Mouse (Mus musculus): Measurements from ENCODE around the gene Nqo2. TPM values are rescaled to one million over a fixed set of nuclear protein-coding genes. Genes with fewer than 3 reads are reported as not detected.

The Nqo2 gene
- total RNA-seq, 1 experiment = 12.2 TPM

DNA sequence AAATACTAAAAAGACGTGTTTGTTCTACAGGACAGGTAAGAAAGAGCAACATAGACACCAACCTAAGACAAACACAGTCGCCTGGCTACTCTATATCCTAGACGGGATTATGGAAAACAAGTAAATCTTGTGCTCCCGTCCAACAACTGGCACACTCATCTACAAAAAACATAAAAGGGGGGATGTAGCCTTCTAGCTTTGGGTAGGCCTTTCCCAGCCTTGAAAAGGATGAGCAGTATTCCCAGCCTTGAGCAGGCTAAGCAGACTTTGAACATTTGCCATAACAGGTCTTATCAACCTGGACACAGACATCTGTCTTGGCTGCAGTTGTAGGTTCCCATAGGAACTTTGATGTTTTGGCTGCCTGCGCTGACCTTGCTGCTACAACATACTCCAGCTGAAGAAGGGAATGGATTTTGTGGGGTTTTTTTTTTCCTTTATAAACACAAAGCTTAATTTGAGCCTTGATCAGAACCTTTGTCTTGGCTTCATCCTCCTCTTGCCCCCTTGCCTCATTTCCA is 23.1 kb upstream of the Nqo2 start:
- H3K4me3 ChIP-seq (ENCODE audit: insufficient read depth in 1 of 2, low read depth in 1 of 2, low read length in 2 of 2, poor library complexity in 1 of 2, severe bottlenecking in 1 of 2) = no peak overlapping the region
- H3K36me3 ChIP-seq (ENCODE audit: control insufficient read depth, insufficient read depth, low read length, poor library complexity, severe bottlenecking) = no peaks in the 10 kb centered on the region
- H3K4me1 ChIP-seq (ENCODE audit: control insufficient read depth in 2 of 2, insufficient read depth in 2 of 2, low read length in 2 of 2, poor library complexity in 1 of 2) = no peaks in the 10 kb centered on the region
- no peak for DNase-seq (ENCODE audit: low read depth, low spot score)
- no peak overlapping the region for H3K27ac ChIP-seq (ENCODE audit: insufficient read depth, low read depth, low read length, poor library complexity, severe bottlenecking)
- no peaks in the 10 kb centered on the region for H3K9me3 ChIP-seq (ENCODE audit: control insufficient read depth, insufficient read depth, low read depth, low read length)
- TF ChIP-seq ZC3H11A (IDR thresholded peaks at IDR 0.05; ENCODE audit: borderline replicate concordance, low read depth, low read length) (no peak), HCFC1 (IDR thresholded peaks at IDR 0.05; ENCODE audit: borderline replicate concordance, insufficient read depth, low read length) (no peak), CHD2 (IDR thresholded peaks at IDR 0.05; ENCODE audit: low read depth, low read length) (no peak), ZNF384 (IDR thresholded peaks at IDR 0.05; ENCODE audit: low read depth, low read length) (no peak), MAFK (IDR thresholded peaks at IDR 0.05; ENCODE audit: insufficient read depth, low read depth, low read length) (no peak)
- in situ Hi-C loops (cut with MboI; ENCODE audit: low sequenced_read_pairs in 2 of 2, unreplicated experiment in 2 of 2) = no loop called here
- no peak overlapping the region for H3K9ac ChIP-seq (ENCODE audit: insufficient read depth, low read depth, low read length, poor library complexity, severe bottlenecking)

DNA sequence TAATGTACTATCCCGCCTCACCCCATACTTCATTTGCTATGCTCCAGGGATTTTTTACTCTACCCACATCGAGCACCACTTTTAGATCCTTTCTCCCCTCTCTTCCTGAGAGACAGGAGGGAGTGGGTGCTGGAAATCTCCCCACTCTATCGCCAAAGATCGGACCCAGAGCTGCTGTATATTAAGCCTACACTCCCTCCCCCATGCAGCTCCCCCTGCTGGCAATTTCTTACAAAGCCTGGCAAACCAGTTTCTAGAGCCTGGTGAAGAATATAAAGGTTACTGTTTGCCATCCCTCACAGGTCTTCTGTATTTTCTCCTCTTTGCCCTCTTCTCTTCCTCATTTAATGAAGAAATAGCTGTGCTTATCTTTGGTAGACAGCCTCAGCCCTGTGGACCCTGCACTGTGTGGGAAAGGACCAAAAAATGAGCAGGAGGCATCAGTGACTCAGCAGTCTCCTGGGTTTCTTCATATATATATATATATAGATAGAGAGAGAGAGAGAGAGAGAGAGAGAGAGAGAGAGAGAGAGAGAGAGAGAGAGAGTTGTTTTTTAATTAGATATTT is 22.2 kb upstream of the Nqo2 start:
- no peak for DNase-seq (ENCODE audit: low read depth, low spot score)
- in situ Hi-C loops (cut with MboI; ENCODE audit: low sequenced_read_pairs in 2 of 2, unreplicated experiment in 2 of 2) = no loop called here
- Histone ChIP-seq H3K4me3 (ENCODE audit: insufficient read depth in 1 of 2, low read depth in 1 of 2, low read length in 2 of 2, poor library complexity in 1 of 2, severe bottlenecking in 1 of 2) (no peak overlapping the region), H3K4me1 (ENCODE audit: control insufficient read depth in 2 of 2, insufficient read depth in 2 of 2, low read length in 2 of 2, poor library complexity in 1 of 2) (no peaks in the 10 kb centered on the region), H3K36me3 (ENCODE audit: control insufficient read depth, insufficient read depth, low read length, poor library complexity, severe bottlenecking) (no peaks in the 10 kb centered on the region), H3K27ac (ENCODE audit: insufficient read depth, low read depth, low read length, poor library complexity, severe bottlenecking) (no peak overlapping the region), H3K9me3 (ENCODE audit: control insufficient read depth, insufficient read depth, low read depth, low read length) (no peaks in the 10 kb centered on the region), H3K9ac (ENCODE audit: insufficient read depth, low read depth, low read length, poor library complexity, severe bottlenecking) (no peak overlapping the region)
- TF ChIP-seq ZNF384 (IDR thresholded peaks at IDR 0.05; ENCODE audit: low read depth, low read length) = no peak
- no peak for TF ChIP-seq HCFC1 (IDR thresholded peaks at IDR 0.05; ENCODE audit: borderline replicate concordance, insufficient read depth, low read length)
- TF ChIP-seq CHD2 (IDR thresholded peaks at IDR 0.05; ENCODE audit: low read depth, low read length) = no peak
- TF ChIP-seq MAFK (IDR thresholded peaks at IDR 0.05; ENCODE audit: insufficient read depth, low read depth, low read length) = no peak
- TF ChIP-seq ZC3H11A (IDR thresholded peaks at IDR 0.05; ENCODE audit: borderline replicate concordance, low read depth, low read length) = no peak

DNA sequence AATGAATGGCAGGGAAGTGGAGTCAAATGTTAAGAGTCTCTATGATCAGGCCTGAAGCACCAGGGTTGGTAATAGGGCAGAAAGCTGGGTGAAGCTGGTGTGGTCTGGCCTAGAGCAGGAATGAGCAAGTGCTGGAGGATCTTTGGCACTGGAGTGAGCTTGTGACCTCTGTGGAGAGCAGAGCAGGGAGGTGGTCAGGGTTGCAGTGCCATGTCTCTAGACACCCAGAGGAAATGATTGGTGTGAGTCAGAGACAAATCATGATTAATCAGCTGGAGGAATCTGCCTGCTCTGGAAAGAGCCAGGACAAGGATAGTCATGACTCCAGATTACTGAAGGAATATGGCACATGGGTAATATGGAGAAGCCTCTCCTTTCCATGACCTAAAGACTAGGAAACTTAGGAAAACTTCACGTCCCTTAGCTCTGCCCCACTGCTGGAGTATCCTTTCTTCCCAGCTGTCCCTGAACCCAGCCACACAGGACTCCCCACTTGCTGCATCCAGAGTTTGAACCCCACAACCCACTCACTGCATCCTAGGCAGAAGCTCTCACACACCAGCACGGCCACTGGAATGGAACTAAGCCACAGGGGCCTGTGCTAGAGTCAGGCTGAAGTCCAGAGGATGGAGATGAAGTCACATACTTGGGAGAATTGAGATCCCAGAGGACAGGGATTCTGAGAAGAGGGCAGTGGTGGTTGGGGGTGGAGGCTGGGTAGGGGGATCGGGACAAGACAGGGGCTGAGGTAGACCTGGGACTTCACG is 13.0 kb upstream of the Nqo2 start:
- Histone ChIP-seq H3K36me3 (ENCODE audit: control insufficient read depth, insufficient read depth, low read length, poor library complexity, severe bottlenecking) (no peaks in the 10 kb centered on the region), H3K4me1 (ENCODE audit: control insufficient read depth in 2 of 2, insufficient read depth in 2 of 2, low read length in 2 of 2, poor library complexity in 1 of 2) (no peaks in the 10 kb centered on the region), H3K9me3 (ENCODE audit: control insufficient read depth, insufficient read depth, low read depth, low read length) (no peaks in the 10 kb centered on the region), H3K4me3 (ENCODE audit: insufficient read depth in 1 of 2, low read depth in 1 of 2, low read length in 2 of 2, poor library complexity in 1 of 2, severe bottlenecking in 1 of 2) (no peak overlapping the region), H3K9ac (ENCODE audit: insufficient read depth, low read depth, low read length, poor library complexity, severe bottlenecking) (no peak overlapping the region), H3K27ac (ENCODE audit: insufficient read depth, low read depth, low read length, poor library complexity, severe bottlenecking) (no peak overlapping the region)
- in situ Hi-C loops (cut with MboI; ENCODE audit: low sequenced_read_pairs in 2 of 2, unreplicated experiment in 2 of 2) = no loop called here
- DNase-seq (ENCODE audit: low read depth, low spot score) = no peak
- TF ChIP-seq HCFC1 (IDR thresholded peaks at IDR 0.05; ENCODE audit: borderline replicate concordance, insufficient read depth, low read length) (no peak), CHD2 (IDR thresholded peaks at IDR 0.05; ENCODE audit: low read depth, low read length) (no peak), MAFK (IDR thresholded peaks at IDR 0.05; ENCODE audit: insufficient read depth, low read depth, low read length) (no peak), ZC3H11A (IDR thresholded peaks at IDR 0.05; ENCODE audit: borderline replicate concordance, low read depth, low read length) (no peak), ZNF384 (IDR thresholded peaks at IDR 0.05; ENCODE audit: low read depth, low read length) (no peak)

DNA sequence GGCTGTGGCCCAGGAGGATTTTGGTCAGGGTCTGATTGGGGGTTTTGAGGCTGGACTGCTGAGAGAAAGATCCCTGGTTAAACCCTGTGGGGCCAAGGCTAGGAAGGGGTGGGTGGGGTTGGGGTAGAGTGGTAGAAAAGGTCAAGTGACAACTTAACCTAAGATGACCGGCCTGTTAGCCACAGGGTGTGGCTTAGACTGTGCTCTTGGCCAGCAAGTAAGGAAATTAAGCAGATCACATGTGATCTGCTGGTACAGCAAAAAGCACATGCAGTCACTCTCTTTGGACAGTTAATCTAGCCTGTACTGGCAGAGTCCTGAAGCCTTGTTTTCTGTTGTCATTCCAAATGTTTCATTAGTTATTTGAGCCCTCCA is 12.4 kb upstream of the Nqo2 start:
- no peaks in the 10 kb centered on the region for H3K4me1 ChIP-seq (ENCODE audit: control insufficient read depth in 2 of 2, insufficient read depth in 2 of 2, low read length in 2 of 2, poor library complexity in 1 of 2)
- H3K27ac ChIP-seq (ENCODE audit: insufficient read depth, low read depth, low read length, poor library complexity, severe bottlenecking) = no peak overlapping the region
- H3K9ac ChIP-seq (ENCODE audit: insufficient read depth, low read depth, low read length, poor library complexity, severe bottlenecking) = no peak overlapping the region
- H3K9me3 ChIP-seq (ENCODE audit: control insufficient read depth, insufficient read depth, low read depth, low read length) = no peaks in the 10 kb centered on the region
- TF ChIP-seq ZNF384 (IDR thresholded peaks at IDR 0.05; ENCODE audit: low read depth, low read length) = no peak
- no peak for TF ChIP-seq MAFK (IDR thresholded peaks at IDR 0.05; ENCODE audit: insufficient read depth, low read depth, low read length)
- TF ChIP-seq ZC3H11A (IDR thresholded peaks at IDR 0.05; ENCODE audit: borderline replicate concordance, low read depth, low read length) = no peak
- TF ChIP-seq CHD2 (IDR thresholded peaks at IDR 0.05; ENCODE audit: low read depth, low read length) = no peak
- in situ Hi-C loops (cut with MboI; ENCODE audit: low sequenced_read_pairs in 2 of 2, unreplicated experiment in 2 of 2) = no loop called here
- H3K4me3 ChIP-seq (ENCODE audit: insufficient read depth in 1 of 2, low read depth in 1 of 2, low read length in 2 of 2, poor library complexity in 1 of 2, severe bottlenecking in 1 of 2) = no peak overlapping the region
- no peak for DNase-seq (ENCODE audit: low read depth, low spot score)
- H3K36me3 ChIP-seq (ENCODE audit: control insufficient read depth, insufficient read depth, low read length, poor library complexity, severe bottlenecking) = no peaks in the 10 kb centered on the region
